Mouse (Mus musculus) liver, embryonic 11.5 days (tissue): ENCODE measurements around the gene Itpr3. TPM values are rescaled to one million over a fixed set of nuclear protein-coding genes. Genes with fewer than 3 reads are reported as not detected.
A peak's percentile ranks its signal among the peaks of the same experiment; 100 is the strongest.

ENCODE experiments used
- ATAC-seq: fragments of 200-750 bp; cut with Nextera tagmentation; replicated peaks from 2 replicates; pipeline ENCODE4 v1.8.0; 2017; ENCODE audit warnings: moderate number of reproducible peaks, mild to moderate bottlenecking, moderate TSS enrichment, moderate library complexity; ENCODE audit not compliant: low FRiP score
- DNase-seq: peaks from one replicate; pipeline ENCODE4 v3.0.0-alpha.2; 2017; ENCODE audit warnings: low spot score
- H3K27ac ChIP-seq: fragments of 300-500 bp; sonication (generic); 2 replicates; pipeline ENCODE4 v1.5.1; 2014; ENCODE audit warnings: mild to moderate bottlenecking, low read depth, low read length, control low read depth
- H3K27me3 ChIP-seq: fragments of 300-500 bp; sonication (generic); replicated peaks from 2 replicates; pipeline ENCODE4 v1.6.1; 2014; ENCODE audit warnings: low read length, mixed read lengths; ENCODE audit not compliant: control insufficient read depth, insufficient read depth
- H3K36me3 ChIP-seq: fragments of 300-500 bp; sonication (generic); 2 replicates; pipeline ENCODE4 v1.6.1; 2014; ENCODE audit warnings: mild to moderate bottlenecking, low read length, moderate library complexity, mixed read lengths; ENCODE audit not compliant: control insufficient read depth, insufficient read depth
- H3K4me1 ChIP-seq: fragments of 300-500 bp; sonication (generic); replicated peaks from 2 replicates; pipeline ENCODE4 v1.6.1; 2014; ENCODE audit warnings: low read length, mixed read lengths; ENCODE audit not compliant: control insufficient read depth, insufficient read depth
- H3K4me2 ChIP-seq: fragments of 300-500 bp; sonication (generic); 2 replicates; pipeline ENCODE4 v1.6.1; 2014; ENCODE audit warnings: mild to moderate bottlenecking, control low read depth, moderate library complexity
- H3K4me3 ChIP-seq: fragments of 300-500 bp; sonication (generic); 2 replicates; pipeline ENCODE4 v1.5.1; 2014; ENCODE audit warnings: low read depth, low read length, control low read depth
- H3K9ac ChIP-seq: fragments of 300-500 bp; sonication (generic); 2 replicates; pipeline ENCODE4 v1.6.1; 2014; ENCODE audit warnings: low read depth, low read length, control low read depth
- H3K9me3 ChIP-seq: fragments of 300-500 bp; sonication (generic); 2 replicates; pipeline ENCODE4 v1.6.1; 2016; ENCODE audit warnings: low read length, inconsistent platforms, mixed read lengths; ENCODE audit not compliant: control insufficient read depth
- WGBS: fragments of 180-500 bp; shearing (Covaris S2); extraction: QIAGEN DNeasy Blood & Tissue Kit; methylation state at CpG from one replicate; pipeline ENCODE4 v1.1.7; 2014; 5-methylcytosine and 5-hydroxymethylcytosine counted together
- polyA plus RNA-seq: library from polyadenylated mRNA; unstranded; fragments of >200 nt; fragmentation: Nextera tagmentation; extraction: Ambion mirVana; gene quantifications from 2 replicates; pipeline ENCODE4 v1.2.1, GENCODE M21; 2014

The Itpr3 gene
- polyA plus RNA-seq, 1 experiment from 2014 or later, result 2.0 TPM

GRCm38 (mm10) chr17:27021736-27022135 lies 35.4 kb upstream of the Itpr3 start:
- ATAC-seq, result no peak
- Histone ChIP-seq H3K4me2 (no peak overlapping the region), H3K36me3 (peaks cover 31% of the 10 kb centered on the region), H3K9me3 (no peaks in the 10 kb centered on the region), H3K4me1 (peaks cover 15% of the 10 kb centered on the region), H3K27me3 (no peaks in the 10 kb centered on the region), H3K9ac (no peak overlapping the region), H3K4me3 (no peak overlapping the region), H3K27ac (no peak overlapping the region)
- no peak for DNase-seq
- WGBS, result 89% methylated on average over 9 of the region's 9 CpGs

- peaks cover 21% of the 10 kb centered on the region for H3K4me1 ChIP-seq
- WGBS, result 73% methylated on average over 4 of the region's 4 CpGs
- no peak overlapping the region for H3K4me2 ChIP-seq
- H3K36me3 ChIP-seq, result peaks cover 31% of the 10 kb centered on the region
- ATAC-seq (peak; percentile 56), DNase-seq (no peak)
- no peak overlapping the region for H3K27ac ChIP-seq
- H3K27me3 ChIP-seq, result no peaks in the 10 kb centered on the region
- no peak overlapping the region for H3K4me3 ChIP-seq
- H3K9ac ChIP-seq, result no peak overlapping the region
- H3K9me3 ChIP-seq, result no peaks in the 10 kb centered on the region
Observed at GRCm38 (mm10) chr17:27023342-27023741, 33.8 kb upstream of the Itpr3 start.

- Histone ChIP-seq H3K27ac (no peak overlapping the region), H3K4me3 (no peak overlapping the region), H3K4me1 (peaks cover 25% of the 10 kb centered on the region), H3K36me3 (peaks cover 27% of the 10 kb centered on the region), H3K9ac (no peak overlapping the region), H3K9me3 (no peaks in the 10 kb centered on the region), H3K27me3 (no peaks in the 10 kb centered on the region), H3K4me2 (no peak overlapping the region; the same call in 1 of the 2 replicates)
- 82% methylated on average over 17 of the region's 17 CpGs for WGBS
- ATAC-seq, result no peak
- no peak for DNase-seq
Observed at GRCm38 (mm10) chr17:27025326-27025902, 31.7 kb upstream of the Itpr3 start.

- Histone ChIP-seq H3K9ac (no peak overlapping the region), H3K4me3 (no peak overlapping the region), H3K27me3 (no peaks in the 10 kb centered on the region), H3K9me3 (no peaks in the 10 kb centered on the region), H3K4me1 (peaks cover 25% of the 10 kb centered on the region), H3K27ac (no peak overlapping the region), H3K4me2 (no peak overlapping the region), H3K36me3 (peaks cover 22% of the 10 kb centered on the region)
- no peak for DNase-seq
- ATAC-seq, result no peak
- 82% methylated on average over 3 of the region's 3 CpGs for WGBS
Observed at GRCm38 (mm10) chr17:27025951-27026350, 31.2 kb upstream of the Itpr3 start.

- no peaks in the 10 kb centered on the region for H3K27me3 ChIP-seq
- no peaks in the 10 kb centered on the region for H3K9me3 ChIP-seq
- peaks cover 25% of the 10 kb centered on the region for H3K4me1 ChIP-seq
- H3K4me3 ChIP-seq, result peak overlapping the region; percentile 69
- H3K27ac ChIP-seq, result peak overlapping the region; percentile 36
- WGBS, result 23% methylated on average over 12 of the region's 12 CpGs
- ATAC-seq (peak; percentile 39; the same call in 1 of the 2 replicates), DNase-seq (no peak)
- H3K36me3 ChIP-seq, result peaks cover 12% of the 10 kb centered on the region
- H3K9ac ChIP-seq, result peak overlapping the region; percentile 80
- H3K4me2 ChIP-seq, result peak overlapping the region; percentile 88
Observed at GRCm38 (mm10) chr17:27027460-27028283, 29.4 kb upstream of the Itpr3 start.

GRCm38 (mm10) chr17:27028284-27028795 lies 28.8 kb upstream of the Itpr3 start:
- Histone ChIP-seq H3K27me3 (no peaks in the 10 kb centered on the region), H3K27ac (peak overlapping the region; percentile 36), H3K4me1 (peaks cover 24% of the 10 kb centered on the region), H3K9ac (peak overlapping the region; percentile 80), H3K36me3 (peaks cover 12% of the 10 kb centered on the region), H3K4me3 (peak overlapping the region; percentile 69), H3K9me3 (no peaks in the 10 kb centered on the region), H3K4me2 (peak overlapping the region; percentile 88)
- peak; percentile 92 for DNase-seq
- ATAC-seq, result peak; percentile 82
- 2% methylated on average over 18 of the region's 19 CpGs for WGBS

GRCm38 (mm10) chr17:27028909-27029308 lies 28.2 kb upstream of the Itpr3 start, which contains the start of gene Bak1:
Gene Bak1, minus strand, starts transcription at chr17:27029009.
- peaks cover 11% of the 10 kb centered on the region for H3K36me3 ChIP-seq
- peak within 1 kb of the TSS; percentile 88 for H3K4me2 ChIP-seq
- peaks cover 21% of the 10 kb centered on the region for H3K4me1 ChIP-seq
- peak; percentile 35 for ATAC-seq
- H3K27me3 ChIP-seq, result no peaks in the 10 kb centered on the region
- no peak for DNase-seq
- no peaks in the 10 kb centered on the region for H3K9me3 ChIP-seq
- peak within 1 kb of the TSS; percentile 80 for H3K9ac ChIP-seq
- H3K27ac ChIP-seq, result peak within 1 kb of the TSS; percentile 36
- peak within 1 kb of the TSS; percentile 69 for H3K4me3 ChIP-seq
- 47% methylated on average over 4 of the region's 4 CpGs for WGBS

- H3K27me3 ChIP-seq, result no peaks in the 10 kb centered on the region
- no peak for ATAC-seq
- no peak overlapping the region for H3K9ac ChIP-seq
- WGBS, result 85% methylated on average over 14 of the region's 14 CpGs
- peaks cover 9% of the 10 kb centered on the region for H3K36me3 ChIP-seq
- H3K4me3 ChIP-seq, result no peak overlapping the region
- no peak for DNase-seq
- H3K9me3 ChIP-seq, result no peaks in the 10 kb centered on the region
- peaks cover 21% of the 10 kb centered on the region for H3K4me1 ChIP-seq
- H3K27ac ChIP-seq, result no peak overlapping the region
- no peak overlapping the region for H3K4me2 ChIP-seq
Observed at GRCm38 (mm10) chr17:27029431-27029830, 27.7 kb upstream of the Itpr3 start.
